Mouse (Mus musculus) adrenal gland, adult 8-10 months (tissue): ENCODE measurements around the gene Syne1. TPM values are rescaled to one million over a fixed set of nuclear protein-coding genes. Genes with fewer than 3 reads are reported as not detected.

ENCODE experiments used
- DNase-seq: peaks from one replicate; pipeline ENCODE4 v3.0.0; 2022
- total RNA-seq, 4 experiments: library from RNA; stranded (reverse); gene quantifications; 2 replicates each; pipeline ENCODE4 v1.2.4; 2022

The Syne1 gene
- total RNA-seq, 4 experiments from 2014 or later: 23.6 to 41.7 (median 31.8) TPM

- DNase-seq: no peak
Observed at GRCm38 (mm10) chr10:5289575-5289909, 261.7 kb downstream of the Syne1 start.

GRCm38 (mm10) chr10:5288716-5289574 lies 262.3 kb downstream of the Syne1 start:
- no peak for DNase-seq

- DNase-seq: no peak
Observed at GRCm38 (mm10) chr10:5288262-5288661, 263.0 kb downstream of the Syne1 start.

GRCm38 (mm10) chr10:5275769-5276168 lies 275.5 kb downstream of the Syne1 start:
- no peak for DNase-seq

GRCm38 (mm10) chr10:5270641-5271040 lies 280.6 kb downstream of the Syne1 start:
- no peak for DNase-seq

GRCm38 (mm10) chr10:5264418-5264817 lies 286.9 kb downstream of the Syne1 start:
- DNase-seq: no peak

- DNase-seq: no peak
Observed at GRCm38 (mm10) chr10:5262636-5263035, 288.6 kb downstream of the Syne1 start.

- no peak for DNase-seq
Observed at GRCm38 (mm10) chr10:5256686-5257085, 294.6 kb downstream of the Syne1 start.

- DNase-seq: no peak
Observed at GRCm38 (mm10) chr10:5253752-5254151, 297.5 kb downstream of the Syne1 start.

- no peak for DNase-seq
Observed at GRCm38 (mm10) chr10:5250702-5251101, 300.6 kb downstream of the Syne1 start.

- no peak for DNase-seq
Observed at GRCm38 (mm10) chr10:5239680-5240079, 311.6 kb downstream of the Syne1 start.

GRCm38 (mm10) chr10:5236926-5237325 lies 314.4 kb downstream of the Syne1 start:
- no peak for DNase-seq

GRCm38 (mm10) chr10:5236171-5236570 lies 315.1 kb downstream of the Syne1 start:
- DNase-seq: no peak

GRCm38 (mm10) chr10:5234721-5235501 lies 316.4 kb downstream of the Syne1 start:
- DNase-seq: no peak

- no peak for DNase-seq
Observed at GRCm38 (mm10) chr10:5229129-5229528, 322.2 kb downstream of the Syne1 start.

GRCm38 (mm10) chr10:5227395-5228076 lies 323.7 kb downstream of the Syne1 start:
- no peak for DNase-seq

GRCm38 (mm10) chr10:5215943-5216342 lies 335.3 kb downstream of the Syne1 start:
- no peak for DNase-seq

- no peak for DNase-seq
Observed at GRCm38 (mm10) chr10:5207905-5208641, 343.2 kb downstream of the Syne1 start.

GRCm38 (mm10) chr10:5205977-5206376 lies 345.3 kb downstream of the Syne1 start:
- no peak for DNase-seq

- DNase-seq: no peak
Observed at GRCm38 (mm10) chr10:5205570-5205969, 345.7 kb downstream of the Syne1 start.

- no peak for DNase-seq
Observed at GRCm38 (mm10) chr10:5203837-5204236, 347.4 kb downstream of the Syne1 start.

GRCm38 (mm10) chr10:5197356-5197755 lies 353.9 kb downstream of the Syne1 start:
- no peak for DNase-seq
